Mouse (Mus musculus) liver, embryonic 14.5 days (tissue): ENCODE measurements at regions not wholly inside any gene's neighbourhood (a gene's known extent, or its start where the extent isn't known, plus 50 kb on each side); places are given as distances from the start of the nearest gene placed in this dataset.

ENCODE experiments used
- ATAC-seq: fragments of 200-750 bp; cut with Nextera tagmentation; 2 replicates; pipeline ENCODE4 v1.8.0; 2017; ENCODE audit warnings: moderate number of reproducible peaks, mild to moderate bottlenecking, moderate library complexity; ENCODE audit not compliant: insufficient read depth
- DNase-seq, 3 experiments: peaks; one replicate each; pipeline ENCODE4 v3.0.0-alpha.2; 2012 to 2013; ENCODE audit warnings: low read depth in 3 of 3, low spot score in 3 of 3
- H3K27ac ChIP-seq: fragments of 300-500 bp; sonication (generic); 2 replicates; pipeline ENCODE4 v1.5.1; 2014; ENCODE audit warnings: moderate library complexity, mild to moderate bottlenecking, control low read depth, inconsistent platforms
- H3K27me3 ChIP-seq: fragments of 300-500 bp; sonication (generic); 2 replicates; pipeline ENCODE4 v1.6.1; 2014; ENCODE audit warnings: mild to moderate bottlenecking, low read length, moderate library complexity; ENCODE audit not compliant: control insufficient read depth, insufficient read depth
- H3K36me3 ChIP-seq: fragments of 300-500 bp; sonication (generic); replicated peaks from 2 replicates; pipeline ENCODE4 v1.6.1; 2014; ENCODE audit warnings: low read depth; ENCODE audit not compliant: control insufficient read depth, insufficient read depth
- H3K4me1 ChIP-seq, 2 experiments: fragments of 200-500 bp in 1 of 2; fragments of 300-500 bp in 1 of 2; sonication (generic) in 1 of 2; replicated peaks; 2 replicates each; pipeline ENCODE4 v1.6.1; 2012 to 2014; ENCODE audit warnings: antibody characterized with exemption in 1 of 2, inconsistent platforms in 1 of 2, low read length in 1 of 2; ENCODE audit not compliant: control insufficient read depth in 2 of 2, insufficient read depth in 2 of 2
- H3K4me2 ChIP-seq: fragments of 300-500 bp; sonication (generic); 2 replicates; pipeline ENCODE4 v1.6.1; 2014; ENCODE audit warnings: low read depth, mild to moderate bottlenecking, control low read depth, moderate library complexity
- H3K4me3 ChIP-seq, 2 experiments: fragments of 200-500 bp in 1 of 2; fragments of 300-500 bp in 1 of 2; sonication (generic) in 1 of 2; 2 replicates each; pipeline ENCODE4 v1.5.1; 2012 to 2014; ENCODE audit warnings: low read depth in 2 of 2, low read length in 2 of 2, mild to moderate bottlenecking in 2 of 2, control low read depth in 1 of 2, inconsistent platforms in 1 of 2, moderate library complexity in 1 of 2; ENCODE audit not compliant: insufficient read depth in 1 of 2
- H3K9ac ChIP-seq: fragments of 300-500 bp; sonication (generic); replicated peaks from 2 replicates; pipeline ENCODE4 v1.6.1; 2014; ENCODE audit warnings: mild to moderate bottlenecking, control low read depth, moderate library complexity
- H3K9me3 ChIP-seq: fragments of 300-500 bp; sonication (generic); 2 replicates; pipeline ENCODE4 v1.6.1; 2016; ENCODE audit warnings: low read length, mixed read lengths; ENCODE audit not compliant: control insufficient read depth
- CTCF ChIP-seq: IDR thresholded peaks from 2 replicates; pipeline ENCODE4 v1.5.1; 2016; ENCODE audit warnings: antibody characterized with exemption, low read depth, control low read depth
- EP300 ChIP-seq: IDR thresholded peaks from 2 replicates; pipeline ENCODE4 v1.6.1; 2016; ENCODE audit warnings: antibody characterized with exemption, low read depth
- whole genome bisulfite sequencing: fragments of 180-500 bp; shearing (Covaris S2); extraction: QIAGEN DNeasy Blood & Tissue Kit; methylation state at CpG from one replicate; pipeline ENCODE4 v1.1.7; 2014; ENCODE audit not compliant: insufficient replicate concordance; 5-methylcytosine and 5-hydroxymethylcytosine counted together

DNA sequence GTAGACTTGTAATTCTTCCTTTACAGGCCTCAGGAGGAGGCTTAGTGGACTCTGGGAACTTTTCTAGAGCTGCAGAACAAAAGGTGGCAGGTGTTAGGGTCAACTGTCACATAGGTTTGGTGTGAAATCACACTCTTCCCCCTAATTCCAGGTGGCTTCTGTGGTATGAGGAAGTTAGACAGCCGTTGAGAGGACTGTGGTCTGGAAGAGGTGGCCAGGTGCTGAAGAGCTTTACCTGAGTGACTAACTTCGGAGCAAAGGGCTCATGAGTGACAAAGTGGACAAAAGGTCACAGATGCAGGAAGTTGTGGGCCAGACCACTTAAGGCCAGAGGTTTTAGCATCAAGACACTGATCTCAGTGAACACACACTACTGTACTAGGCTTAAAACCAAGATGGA is 209.1 kb upstream of the Nr2f2 start:
- Histone ChIP-seq H3K27ac (no peak overlapping the region), H3K27me3 (no peaks in the 10 kb centered on the region), H3K36me3 (no peaks in the 10 kb centered on the region), H3K4me1 (peaks cover 0 to 10% of the 10 kb centered on the region in 2 experiments; a peak in 2 of 4 replicates), H3K9ac (no peak overlapping the region), H3K4me2 (no peak overlapping the region), H3K4me3 (no peak overlapping the region), H3K9me3 (no peaks in the 10 kb centered on the region)
- DNase-seq (no peak), ATAC-seq (no peak)
- WGBS = 16% methylated on average over 2 of the region's 2 CpGs
- TF ChIP-seq CTCF (no peak), EP300 (no peak)

DNA sequence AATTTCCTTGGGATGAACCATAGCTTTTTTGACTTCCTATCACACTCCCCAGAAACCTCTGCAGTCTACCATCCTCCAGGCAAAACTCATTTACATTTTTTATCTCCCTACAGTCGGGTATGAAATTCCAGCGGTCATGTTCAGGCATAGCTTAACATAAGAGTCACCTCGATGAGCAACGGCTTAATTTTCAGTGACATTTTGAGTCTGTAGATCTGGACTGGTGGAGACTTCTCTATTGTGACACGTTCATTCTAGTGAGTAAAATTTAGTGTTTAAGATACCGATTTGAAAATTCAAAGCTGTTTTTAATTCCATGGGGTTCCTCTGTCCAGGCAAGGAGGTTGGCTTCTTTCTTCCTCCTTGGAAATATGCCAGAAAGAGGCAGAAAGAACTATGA is 207.7 kb upstream of the Nr2f2 start:
- H3K4me3 ChIP-seq = no peak overlapping the region
- WGBS = 60% methylated on average over 6 of the region's 6 CpGs
- H3K4me2 ChIP-seq = no peak overlapping the region

DNA sequence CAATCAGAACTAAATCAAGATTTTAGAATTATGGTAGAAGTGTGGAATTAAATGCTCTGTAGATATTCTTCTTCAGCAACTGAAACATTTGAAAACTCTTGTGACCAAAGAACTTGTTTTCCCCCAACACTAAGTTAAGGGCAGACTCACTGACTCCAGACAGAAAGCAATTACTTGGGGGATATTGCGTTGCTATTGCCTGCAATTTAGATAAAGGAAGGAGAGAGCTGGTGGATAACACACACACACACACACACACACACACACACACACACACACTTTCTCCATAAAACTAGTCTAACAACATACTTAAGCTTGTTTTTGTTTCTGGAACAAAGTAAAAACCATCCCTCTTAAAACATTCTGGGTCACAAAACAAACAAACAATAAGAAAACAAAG is 198.5 kb upstream of the Nr2f2 start:
- DNase-seq (no peak), ATAC-seq (no peak)
- Histone ChIP-seq H3K4me1 (no peaks in the 10 kb centered on the region), H3K9ac (no peak overlapping the region), H3K27me3 (no peaks in the 10 kb centered on the region), H3K36me3 (no peaks in the 10 kb centered on the region), H3K27ac (no peak overlapping the region), H3K9me3 (no peaks in the 10 kb centered on the region), H3K4me2 (no peak overlapping the region), H3K4me3 (no peak overlapping the region)
- WGBS = 35% methylated on average over 1 of the region's 1 CpGs
- no peak for TF ChIP-seq EP300
- TF ChIP-seq CTCF = no peak

More for the DNA sequence above, 207.7 kb upstream of the Nr2f2 start:
- Histone ChIP-seq H3K4me1 (peaks cover 0 to 10% of the 10 kb centered on the region in 2 experiments; a peak in 2 of 4 replicates), H3K27ac (no peak overlapping the region), H3K9ac (no peak overlapping the region), H3K9me3 (no peaks in the 10 kb centered on the region), H3K36me3 (no peaks in the 10 kb centered on the region), H3K27me3 (no peaks in the 10 kb centered on the region)
- TF ChIP-seq CTCF = no peak
- TF ChIP-seq EP300 = no peak
- ATAC-seq (no peak), DNase-seq (no peak)

DNA sequence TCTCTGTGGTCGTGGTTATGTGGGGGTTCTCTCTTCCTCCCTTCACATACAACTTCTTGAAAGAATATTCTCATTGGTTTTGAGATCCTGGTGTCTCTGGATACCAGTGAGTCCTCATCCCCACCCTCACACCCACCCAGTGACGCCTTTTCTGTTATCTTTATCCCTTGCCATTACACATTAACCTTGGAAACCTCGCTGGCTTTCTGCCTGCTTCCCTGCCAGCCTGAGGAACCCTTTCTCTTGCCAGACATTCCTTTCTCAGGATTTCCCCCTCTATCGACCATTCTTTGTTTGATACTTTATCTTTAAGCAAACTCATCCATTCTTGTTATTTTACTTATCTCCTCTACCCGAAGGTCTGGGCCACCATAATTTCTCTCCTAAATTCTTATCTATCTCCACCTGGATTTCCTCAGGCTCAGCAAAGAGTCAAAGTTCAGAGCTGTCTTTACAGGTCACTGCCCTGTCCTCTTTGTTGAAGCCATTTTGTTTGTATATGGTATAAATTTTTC is 182.5 kb upstream of the Nr2f2 start:
- no peak overlapping the region for H3K27ac ChIP-seq
- ATAC-seq (no peak), DNase-seq (no peak)
- no peak overlapping the region for H3K4me2 ChIP-seq
- H3K9ac ChIP-seq = no peak overlapping the region
- H3K9me3 ChIP-seq = no peaks in the 10 kb centered on the region
- no peak overlapping the region for H3K4me3 ChIP-seq
- no peaks in the 10 kb centered on the region for H3K36me3 ChIP-seq
- no peaks in the 10 kb centered on the region for H3K27me3 ChIP-seq
- no peak for TF ChIP-seq CTCF
- no peak for TF ChIP-seq EP300
- no peaks in the 10 kb centered on the region for H3K4me1 ChIP-seq
- 32% methylated on average over 5 of the region's 5 CpGs for WGBS

DNA sequence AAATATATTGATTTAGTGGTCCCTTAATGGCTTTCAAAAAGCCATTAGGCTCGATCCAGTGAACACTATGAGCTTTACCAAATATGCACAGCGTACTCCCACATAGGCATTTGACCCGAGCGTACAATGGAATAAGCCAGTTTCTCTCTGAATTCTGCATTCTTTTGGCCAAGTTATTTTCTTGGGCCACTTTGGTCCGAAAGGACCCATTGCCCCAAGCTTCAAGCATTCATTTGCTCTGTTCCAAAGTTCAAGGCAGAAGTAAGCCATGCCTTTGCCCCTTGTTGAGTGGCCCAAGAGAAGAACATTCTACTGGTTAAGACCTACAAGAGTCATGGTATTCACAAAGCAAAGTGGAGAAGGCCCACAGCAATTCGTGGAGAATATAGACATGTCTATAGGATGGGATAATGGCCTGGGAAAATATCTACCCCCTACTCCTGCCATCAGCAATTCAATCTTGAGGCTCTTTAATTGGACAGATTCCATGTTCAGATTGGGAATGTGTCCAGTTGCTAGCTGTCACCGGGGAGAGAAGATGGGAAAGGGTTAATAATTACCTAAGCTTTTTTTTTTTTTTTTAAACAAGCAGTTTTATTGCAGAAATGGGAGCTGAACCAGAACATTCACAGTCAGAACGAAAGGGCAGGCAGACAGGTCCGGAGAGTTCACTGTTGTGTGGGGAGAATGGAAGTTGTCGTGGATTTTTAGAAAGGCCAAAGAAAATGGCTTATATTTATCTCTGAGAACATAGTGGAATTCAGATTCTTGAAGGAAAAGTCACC is 175.5 kb upstream of the Nr2f2 start:
- no peak overlapping the region for H3K4me3 ChIP-seq
- no peak overlapping the region for H3K27ac ChIP-seq
- no peaks in the 10 kb centered on the region; a peak in 1 of 4 replicates for H3K4me1 ChIP-seq
- no peaks in the 10 kb centered on the region for H3K36me3 ChIP-seq
- H3K27me3 ChIP-seq = no peaks in the 10 kb centered on the region
- no peak overlapping the region for H3K4me2 ChIP-seq
- no peak overlapping the region for H3K9ac ChIP-seq
- no peaks in the 10 kb centered on the region for H3K9me3 ChIP-seq
- TF ChIP-seq EP300 (no peak), CTCF (no peak)
- ATAC-seq (no peak), DNase-seq (no peak)
- 56% methylated on average over 10 of the region's 10 CpGs for WGBS
